Mouse (Mus musculus) thymus, adult 2 months (tissue): ENCODE measurements around the gene Akp3.

Experiments
- CTCF ChIP-seq: fragments of 200-500 bp; IDR thresholded peaks from 2 replicates; pipeline ENCODE4 v1.5.1; 2012; ENCODE audit warnings: mild to moderate bottlenecking, control low read depth, low read length, moderate library complexity, borderline replicate concordance; ENCODE audit not compliant: control insufficient read depth, poor library complexity, insufficient read depth; ENCODE audit errors: extremely low read depth
- POLR2A ChIP-seq: fragments of 200-500 bp; IDR thresholded peaks from 2 replicates; pipeline ENCODE4 v1.6.1; 2012; ENCODE audit warnings: mild to moderate bottlenecking, low read length, control low read depth, moderate library complexity; ENCODE audit not compliant: control insufficient read depth, poor library complexity, insufficient read depth; ENCODE audit errors: extremely low read depth

GRCm38 (mm10) chr1:87175852-87176292, 51.1 kb downstream of the Akp3 start:
- TF ChIP-seq POLR2A (no peak), CTCF (no peak)
